Mouse (Mus musculus) regulatory T cell (primary cell): ENCODE data around the gene Dixdc1.

Source experiments
- in situ Hi-C: fragments of 300-600 bp; cut with MboI, MseI; formaldehyde crosslinking; loops from one replicate; pipeline ENCODE4 v1.15.1; 2025; ENCODE audit warnings: high pct_unique_total_duplicates

The Dixdc1 gene

DNA sequence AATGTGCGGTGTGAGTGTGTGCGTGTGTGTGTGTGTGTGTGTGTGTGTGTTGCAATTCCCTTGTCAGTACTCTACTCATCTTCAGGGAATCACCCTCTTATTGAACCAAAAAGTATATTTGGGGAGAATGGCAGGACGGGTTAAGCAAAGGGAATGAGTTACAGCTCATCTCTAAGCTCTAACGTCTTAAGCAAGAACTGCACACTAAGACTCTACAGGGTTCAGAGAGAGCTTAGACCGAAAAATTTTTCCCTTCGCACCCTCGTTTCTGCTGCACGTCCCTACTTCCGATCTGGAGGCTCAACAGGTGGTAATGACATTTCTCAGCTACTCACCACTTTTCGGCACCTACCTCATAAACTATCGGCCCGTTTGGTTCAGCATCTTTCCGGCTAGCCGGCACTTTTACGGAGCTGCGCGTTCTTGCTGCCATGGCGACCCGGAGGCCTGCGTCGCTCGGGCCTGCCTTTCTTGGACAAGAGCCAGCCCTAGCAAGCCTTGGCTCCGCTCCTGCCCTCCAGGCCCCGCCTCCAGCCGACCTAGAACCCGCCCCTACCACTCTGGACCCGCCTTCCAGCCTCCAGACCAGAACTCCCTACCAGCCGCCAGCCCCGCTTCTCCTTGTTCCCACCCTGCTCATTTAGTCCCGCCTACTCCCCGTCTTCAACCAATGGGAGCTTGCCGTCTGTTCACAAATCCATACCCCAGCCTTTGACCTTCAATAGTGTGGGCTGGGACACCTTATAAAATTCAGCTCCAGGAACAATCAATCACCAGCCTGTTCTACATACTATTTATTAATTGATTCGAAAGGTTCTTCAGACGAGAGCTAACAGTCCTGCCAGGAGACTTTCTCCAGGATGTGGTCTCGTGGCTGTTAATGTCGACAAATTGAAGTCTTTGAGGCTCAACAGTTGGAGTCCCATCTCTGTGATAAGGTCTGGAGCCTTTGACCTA lies at the start of gene Dixdc1:
TSS of gene Dixdc1 (minus strand) at position 604 of the 957 bp plus-strand sequence.
- in situ Hi-C loops, result loop anchor here (5.0 kb wide), 1 partner anchor 42 kb away; no protein-coding TSS in a partner anchor

DNA sequence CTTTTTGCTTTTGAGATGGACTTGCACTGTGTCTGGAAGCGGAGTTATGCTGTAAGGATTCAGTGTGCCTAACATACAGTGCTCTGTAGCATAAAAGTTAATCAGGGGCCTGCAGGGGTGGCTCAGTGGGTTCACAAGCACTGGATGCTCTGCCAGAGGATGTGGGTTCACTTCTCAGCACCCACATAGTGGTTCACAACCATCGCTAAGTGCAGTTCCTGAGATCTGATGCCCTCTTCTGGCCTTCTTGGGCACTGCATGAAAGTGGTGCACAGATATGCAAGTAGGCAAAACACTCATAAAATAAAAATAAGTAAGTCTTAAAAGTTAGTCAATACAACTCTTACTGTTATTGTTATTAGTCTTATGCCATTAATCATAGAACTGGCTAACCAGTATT lies 42.8 kb upstream of the Dixdc1 start:
- in situ Hi-C loops, result loop anchor here (10.0 kb wide), 1 partner anchor 213 kb away; no protein-coding TSS in a partner anchor

- in situ Hi-C loops, result no loop called here
Observed at GRCm38 (mm10) chr9:50776162-50776760, 36.9 kb upstream of the Dixdc1 start.

- in situ Hi-C loops, result no loop called here
Observed at GRCm38 (mm10) chr9:50775662-50776126, 36.4 kb upstream of the Dixdc1 start.

DNA sequence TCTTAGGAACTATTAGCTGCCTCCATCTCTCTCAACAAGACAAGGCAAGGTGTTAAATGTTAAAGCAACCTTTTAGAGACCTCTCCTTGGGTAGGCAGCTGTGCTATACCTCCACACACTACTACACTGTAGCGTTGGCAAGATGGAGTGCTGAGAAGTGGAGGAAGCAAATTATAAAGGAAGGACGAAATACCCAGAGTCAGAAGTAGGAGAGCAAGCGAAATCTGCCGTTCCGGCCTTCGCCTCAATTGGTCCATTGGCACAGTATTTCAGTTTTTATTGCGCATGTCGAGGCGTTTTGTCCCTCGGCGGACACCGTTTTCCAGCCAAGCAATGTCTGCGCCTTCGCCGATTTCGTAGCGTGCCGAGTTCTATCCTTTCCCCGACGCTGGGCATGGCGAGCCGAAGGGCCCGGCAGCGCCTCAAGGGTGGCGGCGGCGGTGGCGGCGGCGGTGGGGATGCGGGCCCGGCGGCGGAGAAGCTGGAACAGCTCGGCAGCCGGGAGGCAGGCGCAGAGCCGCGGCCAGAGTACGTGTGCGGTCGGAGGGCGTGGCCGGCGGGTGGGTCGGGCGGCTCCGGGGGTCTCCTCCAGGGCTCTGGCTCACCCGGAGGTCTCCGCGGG lies 35.8 kb upstream of the Dixdc1 start, which contains the start of the genes Alg9 and 1110032A03Rik:
TSS of gene Alg9 (plus strand) at position 29 of the 622 bp plus-strand sequence.
TSS of gene 1110032A03Rik (minus strand) at position 530 of the 622 bp plus-strand sequence.
- in situ Hi-C loops, result no loop called here

DNA sequence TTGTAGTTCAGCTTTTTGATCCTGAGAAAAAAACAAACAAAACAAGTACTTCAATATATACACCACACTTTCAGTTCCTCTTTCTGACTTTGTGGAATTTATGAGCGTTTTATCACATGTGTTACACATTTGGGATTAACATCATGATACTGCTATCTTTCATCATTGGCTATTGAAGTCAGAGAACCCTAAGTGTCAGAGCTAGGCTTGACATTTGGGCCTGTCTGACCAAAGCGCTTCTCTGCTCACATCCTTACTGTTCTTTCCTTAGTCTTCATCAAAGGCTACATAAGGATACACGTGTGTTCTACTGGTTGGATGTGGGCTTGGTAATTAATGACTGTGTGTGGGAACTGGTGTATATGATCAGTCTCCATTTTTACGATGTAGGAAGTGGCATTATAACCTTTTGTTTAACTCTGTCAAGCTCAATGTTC lies 34.7 kb upstream of the Dixdc1 start:
- in situ Hi-C loops, result no loop called here

DNA sequence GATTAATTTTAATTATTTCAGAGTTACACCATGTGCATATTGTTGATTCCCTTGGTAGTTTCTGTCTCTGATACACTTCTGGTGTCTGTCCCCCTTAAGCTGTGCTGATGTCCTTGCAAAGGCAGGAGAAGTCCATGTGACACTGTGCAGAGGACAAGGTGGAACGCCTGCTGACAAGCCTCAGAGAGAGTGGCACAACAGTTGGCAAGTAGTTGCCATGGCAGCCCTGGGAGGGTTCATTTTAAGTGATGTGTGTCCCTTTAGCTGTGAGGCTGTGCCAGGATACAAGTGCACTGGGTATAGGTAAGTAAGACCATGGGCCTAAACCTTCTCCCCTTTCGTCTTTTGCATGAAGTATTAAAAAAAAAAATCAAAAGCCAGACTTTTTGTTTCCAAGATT lies 30.7 kb upstream of the Dixdc1 start:
- in situ Hi-C loops, result no loop called here

DNA sequence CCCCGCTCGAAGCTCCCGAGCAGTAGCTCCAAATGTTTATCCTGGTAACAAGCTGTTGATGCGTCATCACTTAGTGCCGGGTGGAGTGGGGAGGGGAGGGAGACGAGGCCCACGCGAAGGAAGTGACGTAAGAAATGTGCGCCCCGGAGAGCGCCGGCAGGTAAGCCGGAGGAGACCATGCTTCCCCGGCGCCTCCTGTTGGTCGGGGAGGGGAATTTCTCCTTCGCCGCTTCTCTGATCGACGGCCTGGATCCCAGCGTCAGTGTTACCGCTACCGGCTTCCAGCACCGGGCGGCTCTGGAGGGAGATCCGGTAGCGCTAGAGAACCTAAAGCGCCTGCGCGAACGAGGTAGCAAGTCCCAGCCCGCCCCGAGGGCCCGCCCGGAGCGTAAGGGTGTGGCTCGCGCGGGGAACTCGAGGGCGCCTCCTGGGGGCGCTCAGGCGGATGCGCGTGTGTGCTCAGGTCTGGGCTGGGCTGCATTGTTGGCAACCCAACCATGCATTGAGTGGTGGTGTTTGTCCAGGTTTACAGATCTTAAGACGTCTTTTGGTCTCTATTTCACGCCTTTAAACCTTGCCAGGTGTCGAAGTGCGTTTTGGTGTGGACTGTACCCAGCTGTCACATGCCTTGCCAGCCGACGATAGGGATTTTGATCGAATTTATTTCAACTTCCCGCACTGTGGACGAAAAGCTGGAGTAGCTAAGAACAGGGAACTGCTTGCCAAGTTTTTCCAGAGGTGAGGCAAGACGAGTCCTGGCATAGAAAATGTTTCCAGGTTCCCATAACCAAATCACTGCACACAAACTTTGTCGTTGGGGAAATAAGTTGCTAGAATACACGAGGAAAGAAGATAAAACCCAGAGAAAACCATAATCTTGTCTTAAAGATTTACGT lies 29.0 kb upstream of the Dixdc1 start, which contains the start of gene Fdxacb1:
TSS of gene Fdxacb1 (plus strand) at position 130 of the 896 bp plus-strand sequence.
- in situ Hi-C loops, result loop anchor here (5.0 to 10.0 kb wide), 2 partner anchors 71 to 1714 kb away; partner anchors contain the start of gene Zw10

- in situ Hi-C loops, result loop anchor here (5.0 to 10.0 kb wide), 2 partner anchors 70 to 1713 kb away; partner anchors contain the start of gene Zw10
Observed at GRCm38 (mm10) chr9:50767531-50768106, 28.3 kb upstream of the Dixdc1 start.

DNA sequence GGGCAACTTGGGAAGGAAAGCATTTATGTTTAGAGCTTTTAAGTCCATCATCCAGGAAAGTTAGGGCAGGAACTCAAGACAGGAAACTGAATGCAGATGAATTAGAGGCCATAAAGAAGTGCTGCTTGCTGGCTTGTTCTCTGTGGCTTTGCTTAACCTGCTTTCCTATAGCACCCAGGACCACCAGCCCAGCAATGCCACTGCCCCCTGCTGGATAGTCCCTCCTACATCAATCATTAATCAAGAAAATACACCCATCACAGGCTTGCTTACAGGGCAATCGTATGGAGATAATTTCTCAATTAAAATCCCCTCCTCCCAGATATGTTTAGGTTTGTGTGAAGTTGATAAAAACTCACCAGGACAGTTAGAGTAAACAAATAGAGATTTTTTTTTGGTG lies 24.0 kb upstream of the Dixdc1 start:
- in situ Hi-C loops, result loop anchor here (10.0 kb wide), 1 partner anchor 1709 kb away; the partner anchor contains the start of gene Zw10

DNA sequence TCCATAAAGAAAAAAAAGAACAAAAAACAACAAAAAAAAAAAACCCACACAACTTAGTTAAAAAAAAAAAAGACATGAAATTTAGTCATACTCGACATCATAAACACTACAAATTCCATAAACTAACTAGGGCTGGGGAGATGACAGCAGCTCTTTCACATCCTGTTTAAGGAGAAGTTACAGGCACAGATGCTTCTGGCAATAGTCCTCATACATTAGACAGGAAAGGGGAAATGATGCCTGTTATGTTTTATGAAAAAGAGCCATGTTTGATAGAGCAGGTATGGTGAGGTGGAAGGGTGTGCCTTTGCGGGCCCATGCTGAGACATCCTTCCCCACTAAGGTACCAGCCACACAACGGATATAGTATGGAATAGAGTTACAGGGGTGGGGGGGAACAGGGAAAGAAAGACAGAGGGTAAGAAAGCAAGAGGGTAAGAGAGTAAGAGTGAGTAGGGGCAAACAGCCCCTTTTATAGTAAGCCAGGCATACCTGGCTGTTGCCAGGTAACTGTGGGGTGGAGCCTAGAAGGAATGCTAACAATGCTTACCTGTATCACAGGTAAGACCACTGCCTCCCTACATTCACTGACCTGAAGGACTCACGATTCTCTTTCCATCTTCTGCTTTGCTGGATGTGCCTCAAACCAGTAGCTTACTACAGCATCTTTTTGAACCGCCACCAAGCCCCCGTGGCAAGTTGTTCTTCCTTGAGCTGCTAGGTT lies 22.4 kb upstream of the Dixdc1 start:
- in situ Hi-C loops, result loop anchor here (10.0 kb wide), 1 partner anchor 1707 kb away; the partner anchor contains the start of gene Zw10

- in situ Hi-C loops, result no loop called here
Observed at GRCm38 (mm10) chr9:50756711-50757110, 17.4 kb upstream of the Dixdc1 start.

DNA sequence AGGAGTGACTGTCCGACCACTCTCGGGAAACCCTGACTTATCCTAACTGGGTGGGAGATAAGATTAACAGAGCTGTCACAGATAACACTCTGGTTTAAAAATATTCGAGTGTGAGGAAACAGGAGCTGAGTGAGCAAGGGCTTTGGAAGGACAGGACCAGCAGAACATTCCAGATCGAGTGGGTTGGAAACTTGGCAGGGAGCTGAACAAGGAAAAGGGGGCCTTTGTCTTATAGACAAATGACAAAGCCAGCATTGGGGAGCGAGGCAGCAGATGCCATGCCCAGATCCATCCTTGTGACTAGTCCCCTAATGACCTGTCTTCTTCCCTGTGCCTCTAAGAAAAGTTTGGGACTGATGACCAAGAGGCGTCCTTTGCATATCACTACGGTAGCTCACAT lies 14.6 kb upstream of the Dixdc1 start:
- in situ Hi-C loops, result no loop called here

- in situ Hi-C loops, result no loop called here
Observed at GRCm38 (mm10) chr9:50752784-50753615, 13.7 kb upstream of the Dixdc1 start.

DNA sequence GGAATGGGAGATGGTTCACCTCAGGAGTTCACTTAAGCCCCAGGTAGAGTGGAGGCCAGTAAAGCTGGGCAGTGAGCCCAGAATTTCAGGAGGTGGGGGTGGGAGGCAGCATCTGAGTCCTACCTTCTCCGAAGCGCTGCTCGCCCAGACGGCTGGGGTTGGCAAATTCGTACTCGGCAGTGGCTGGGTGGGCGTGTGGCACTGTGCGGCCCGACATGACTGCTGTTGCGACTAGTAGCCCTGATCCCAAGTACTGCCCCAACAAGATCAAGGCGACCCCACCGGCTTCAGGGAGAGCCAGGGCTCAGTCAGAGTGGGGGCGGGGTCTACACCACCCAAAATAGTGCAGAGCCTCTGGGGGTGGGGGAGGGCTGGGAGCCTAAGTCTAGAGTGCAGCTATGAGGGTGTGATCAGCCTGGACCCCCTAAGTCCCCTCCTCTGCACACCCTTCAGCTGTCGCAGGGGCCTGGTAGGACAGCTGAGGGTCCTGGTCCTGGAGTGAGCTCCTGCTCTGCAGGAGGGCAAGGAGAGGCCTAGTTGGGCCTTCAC lies 12.8 kb upstream of the Dixdc1 start, which contains the start of gene Hspb2:
TSS of gene Hspb2 (minus strand) at position 301 of the 549 bp plus-strand sequence.
- in situ Hi-C loops, result no loop called here

DNA sequence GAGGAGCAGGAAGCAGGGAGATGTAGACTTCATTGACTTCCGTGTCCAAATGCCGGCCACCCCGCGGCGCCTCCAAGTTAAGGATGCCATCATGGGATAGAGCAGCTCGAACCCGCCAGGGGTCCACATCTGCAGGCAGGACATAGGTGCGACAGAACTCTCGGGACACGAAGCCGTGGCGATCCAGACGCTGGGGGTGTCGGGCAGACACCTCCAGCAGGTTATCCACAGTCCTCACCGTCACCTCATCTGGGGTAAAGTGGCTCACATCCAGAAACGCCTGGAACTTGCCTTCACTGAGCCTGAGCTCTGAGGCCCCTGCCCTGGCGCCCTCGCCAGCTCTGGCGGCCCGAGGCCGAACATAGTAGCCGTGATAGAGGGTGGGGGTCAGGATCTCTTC lies 12.0 kb upstream of the Dixdc1 start, which contains the start of gene Cryab:
TSS of gene Cryab (plus strand) at position 3 of the 400 bp plus-strand sequence.
- in situ Hi-C loops, result no loop called here

GRCm38 (mm10) chr9:50750706-50751105 lies 11.4 kb upstream of the Dixdc1 start:
- in situ Hi-C loops, result no loop called here

- in situ Hi-C loops, result no loop called here
Observed at GRCm38 (mm10) chr9:50746214-50746677, 6.9 kb upstream of the Dixdc1 start, which contains the start of gene 2310030G06Rik. Gene 2310030G06Rik, minus strand, starts transcription at chr9:50746536.
